Mouse (Mus musculus): ENCODE data around the gene 6430550D23Rik. TPM values are rescaled to one million over a fixed set of nuclear protein-coding genes. Genes with fewer than 3 reads are reported as not detected.

The 6430550D23Rik gene
- polyA plus RNA-seq, 1 experiment: 0.84 TPM

DNA sequence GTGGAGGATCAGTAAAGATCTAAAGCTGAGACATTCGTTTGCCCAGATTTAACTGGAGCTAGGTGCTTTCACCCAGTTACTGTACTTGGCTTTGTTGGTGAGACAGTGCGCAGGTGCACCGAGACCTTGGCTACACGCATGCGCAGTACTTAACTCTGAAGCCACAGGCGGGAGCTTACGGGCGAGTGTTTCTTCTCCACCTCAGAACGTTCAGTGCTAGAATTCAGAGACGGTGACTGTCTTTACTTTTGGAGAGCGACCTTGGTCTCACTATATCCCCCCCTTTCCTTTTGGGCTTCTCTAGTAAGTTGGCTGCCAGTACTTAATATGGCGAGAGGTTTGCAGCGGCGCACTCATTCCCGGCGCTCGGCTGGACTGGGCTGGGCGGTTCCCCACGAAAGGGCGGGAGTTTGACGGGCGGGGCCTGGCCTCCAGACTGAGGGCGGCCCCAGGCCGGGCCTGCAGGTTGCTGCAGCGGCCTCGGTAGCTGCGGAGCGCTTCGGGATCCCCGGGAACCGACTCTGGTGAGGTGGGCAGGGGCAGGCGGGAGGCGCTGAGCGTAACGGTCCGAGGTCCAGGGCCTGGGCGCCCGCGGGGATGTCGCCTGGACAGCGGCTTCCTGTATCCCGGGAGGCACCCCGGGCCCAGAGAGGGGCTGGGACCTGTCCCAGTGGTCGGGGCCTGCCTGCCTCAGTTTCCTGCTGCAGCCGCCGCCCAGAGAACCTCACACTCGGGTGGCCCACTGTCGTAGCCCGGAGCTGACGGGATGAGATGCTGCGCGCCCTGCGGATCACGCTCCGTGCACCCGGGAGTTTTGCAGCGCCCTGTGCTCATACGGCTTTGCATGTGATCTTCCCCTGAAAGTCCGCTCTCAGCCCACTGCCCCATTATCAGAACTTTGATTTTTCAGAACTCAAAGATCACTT is 51.4 kb downstream of the 6430550D23Rik start, which contains the start of gene Cep250:
Cep250 (plus strand) TSS at position 325 of the 926 bp plus-strand sequence.
- Histone ChIP-seq H3K4me3 (ENCODE audit: extremely low read depth, insufficient read depth, insufficient read length) (peak within 1 kb of the TSS; percentile 64), H3K4me1 (ENCODE audit: control insufficient read depth, insufficient read depth, insufficient read length) (no peaks in the 10 kb centered on the region), H3K27me3 (ENCODE audit: control insufficient read depth, insufficient read depth, low read length) (no peaks in the 10 kb centered on the region), H3K36me3 (ENCODE audit: control insufficient read depth, insufficient read depth, low read length) (no peaks in the 10 kb centered on the region), H3K27ac (ENCODE audit: insufficient read depth, low read length) (peak within 1 kb of the TSS; percentile 90)
- WGBS: under 1% methylated on average over 59 of the region's 59 CpGs
- TF ChIP-seq POLR2A (IDR thresholded peaks at IDR 0.05; ENCODE audit: low read depth, low read length): peak; percentile 38
- TF ChIP-seq CTCF (IDR thresholded peaks at IDR 0.05; ENCODE audit: extremely low read depth, insufficient read depth, insufficient read length, insufficient replicate concordance): no peak
- DNase-seq (ENCODE audit: low read depth in 1 of 2, low spot score in 2 of 2): peak; percentile 83 to 85

DNA sequence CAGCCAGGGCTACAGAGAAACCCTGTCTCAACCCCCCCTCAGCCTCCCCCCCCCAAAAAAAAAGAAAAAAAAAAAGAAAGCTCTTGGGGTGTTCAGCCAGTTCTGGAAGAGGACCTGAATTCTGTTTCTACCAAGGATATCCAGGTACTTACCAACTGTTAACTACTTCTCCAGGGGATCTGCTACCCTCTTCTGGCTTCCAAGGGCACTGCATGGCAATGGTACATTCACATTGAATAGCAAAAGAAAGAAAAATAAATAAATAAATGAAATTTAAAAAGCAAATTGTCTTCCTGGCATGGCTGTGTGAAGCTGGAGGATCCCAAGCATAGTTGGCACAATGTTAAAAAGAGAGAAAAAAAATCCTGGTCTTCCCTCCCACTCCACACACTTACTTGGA is 55.8 kb downstream of the 6430550D23Rik start:
- Histone ChIP-seq H3K27me3 (ENCODE audit: control insufficient read depth, insufficient read depth, low read length) (no peaks in the 10 kb centered on the region), H3K4me3 (ENCODE audit: extremely low read depth, insufficient read depth, insufficient read length) (no peak overlapping the region), H3K4me1 (ENCODE audit: control insufficient read depth, insufficient read depth, insufficient read length) (no peaks in the 10 kb centered on the region), H3K27ac (ENCODE audit: insufficient read depth, low read length) (no peak overlapping the region), H3K36me3 (ENCODE audit: control insufficient read depth, insufficient read depth, low read length) (no peaks in the 10 kb centered on the region)
- TF ChIP-seq POLR2A (IDR thresholded peaks at IDR 0.05; ENCODE audit: low read depth, low read length) (no peak), CTCF (IDR thresholded peaks at IDR 0.05; ENCODE audit: extremely low read depth, insufficient read depth, insufficient read length, insufficient replicate concordance) (no peak)
- DNase-seq (ENCODE audit: low read depth in 1 of 2, low spot score in 2 of 2): peak in 1 of 2 experiments; percentile 37

DNA sequence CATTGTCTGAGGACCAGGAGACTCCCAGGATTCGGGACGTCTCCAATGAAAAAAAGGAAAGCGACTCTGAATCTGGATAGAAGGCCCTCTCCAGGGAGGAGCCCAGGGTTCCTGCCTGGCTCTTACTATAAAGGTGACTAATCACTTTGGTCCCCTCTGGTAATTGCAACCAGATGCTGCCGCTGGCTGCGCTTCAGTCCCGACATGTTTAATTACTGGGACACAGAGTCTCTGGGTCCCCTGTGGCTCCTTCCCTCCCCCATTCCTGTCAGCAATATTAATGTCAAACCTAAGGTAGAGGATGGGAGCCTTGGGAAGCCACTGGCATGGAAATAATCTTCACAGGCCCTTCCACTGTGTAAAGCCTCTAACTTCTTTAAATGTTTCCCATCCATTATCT is 58.4 kb downstream of the 6430550D23Rik start:
- DNase-seq (ENCODE audit: low read depth in 1 of 2, low spot score in 2 of 2): no peak
- no peaks in the 10 kb centered on the region for H3K4me1 ChIP-seq (ENCODE audit: control insufficient read depth, insufficient read depth, insufficient read length)
- TF ChIP-seq CTCF (IDR thresholded peaks at IDR 0.05; ENCODE audit: extremely low read depth, insufficient read depth, insufficient read length, insufficient replicate concordance) (no peak), POLR2A (IDR thresholded peaks at IDR 0.05; ENCODE audit: low read depth, low read length) (no peak)
- no peak overlapping the region for H3K27ac ChIP-seq (ENCODE audit: insufficient read depth, low read length)
- H3K4me3 ChIP-seq (ENCODE audit: extremely low read depth, insufficient read depth, insufficient read length): no peak overlapping the region
- H3K27me3 ChIP-seq (ENCODE audit: control insufficient read depth, insufficient read depth, low read length): no peaks in the 10 kb centered on the region
- WGBS: 75% methylated on average over 6 of the region's 6 CpGs
- H3K36me3 ChIP-seq (ENCODE audit: control insufficient read depth, insufficient read depth, low read length): no peaks in the 10 kb centered on the region

DNA sequence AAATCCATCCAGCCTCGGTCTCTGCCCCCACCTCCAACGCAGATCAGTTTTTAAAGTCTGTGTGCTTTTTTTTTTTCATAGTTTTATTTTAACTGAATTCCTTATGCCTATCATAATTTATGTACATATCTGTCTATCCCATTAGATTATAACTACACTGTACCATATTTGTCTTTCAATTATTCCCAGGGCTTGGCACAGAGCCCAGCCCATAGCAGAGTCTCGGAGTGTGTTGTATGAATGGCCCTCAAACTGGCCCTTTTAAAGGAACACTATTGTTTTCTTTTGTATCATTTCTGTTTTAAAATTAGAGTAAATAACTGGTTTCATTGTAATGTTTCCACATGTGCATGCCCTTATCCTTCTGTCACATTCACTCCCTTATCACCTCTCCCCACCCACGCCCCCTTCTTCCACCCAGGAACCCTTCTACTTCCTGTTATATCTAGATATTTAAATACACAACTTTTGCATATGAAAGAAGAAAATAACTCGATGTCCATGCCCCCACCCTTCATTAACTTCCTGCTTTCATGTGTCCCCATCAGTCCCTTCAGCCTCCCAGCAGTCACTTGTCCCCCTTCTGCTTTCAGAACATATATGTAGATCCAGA is 60.3 kb downstream of the 6430550D23Rik start:
- Histone ChIP-seq H3K4me3 (ENCODE audit: extremely low read depth, insufficient read depth, insufficient read length) (no peak overlapping the region), H3K36me3 (ENCODE audit: control insufficient read depth, insufficient read depth, low read length) (no peaks in the 10 kb centered on the region), H3K4me1 (ENCODE audit: control insufficient read depth, insufficient read depth, insufficient read length) (no peaks in the 10 kb centered on the region), H3K27ac (ENCODE audit: insufficient read depth, low read length) (no peak overlapping the region), H3K27me3 (ENCODE audit: control insufficient read depth, insufficient read depth, low read length) (no peaks in the 10 kb centered on the region)
- no peak for TF ChIP-seq POLR2A (IDR thresholded peaks at IDR 0.05; ENCODE audit: low read depth, low read length)
- TF ChIP-seq CTCF (IDR thresholded peaks at IDR 0.05; ENCODE audit: extremely low read depth, insufficient read depth, insufficient read length, insufficient replicate concordance): no peak
- WGBS: 49% methylated on average over 5 of the region's 5 CpGs
- DNase-seq (ENCODE audit: low read depth in 1 of 2, low spot score in 2 of 2): no peak

DNA sequence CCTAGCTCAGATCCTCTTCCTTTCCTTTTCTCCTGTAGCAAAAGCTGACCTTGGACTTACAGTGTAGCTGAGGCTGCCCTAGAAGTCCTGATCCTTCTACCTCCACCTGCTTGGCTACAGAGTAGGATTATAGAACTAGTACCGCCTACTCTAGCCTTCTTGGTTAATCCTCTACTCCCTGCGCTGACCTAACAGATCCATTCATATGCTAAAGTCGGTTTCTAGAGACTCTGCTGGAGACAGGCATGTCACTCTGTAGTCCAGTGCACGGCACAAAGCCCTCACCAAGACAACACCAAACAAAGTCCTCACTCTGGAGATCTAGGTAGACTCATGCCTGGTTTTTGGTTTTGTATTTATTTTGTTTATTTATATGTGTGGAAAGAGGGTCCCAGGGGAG is 61.3 kb downstream of the 6430550D23Rik start:
- Histone ChIP-seq H3K36me3 (ENCODE audit: control insufficient read depth, insufficient read depth, low read length) (no peaks in the 10 kb centered on the region), H3K4me3 (ENCODE audit: extremely low read depth, insufficient read depth, insufficient read length) (no peak overlapping the region), H3K27me3 (ENCODE audit: control insufficient read depth, insufficient read depth, low read length) (no peaks in the 10 kb centered on the region), H3K4me1 (ENCODE audit: control insufficient read depth, insufficient read depth, insufficient read length) (no peaks in the 10 kb centered on the region), H3K27ac (ENCODE audit: insufficient read depth, low read length) (no peak overlapping the region)
- 70% methylated on average over 4 of the region's 4 CpGs for WGBS
- TF ChIP-seq CTCF (IDR thresholded peaks at IDR 0.05; ENCODE audit: extremely low read depth, insufficient read depth, insufficient read length, insufficient replicate concordance): no peak
- TF ChIP-seq POLR2A (IDR thresholded peaks at IDR 0.05; ENCODE audit: low read depth, low read length): no peak
- no peak for DNase-seq (ENCODE audit: low read depth in 1 of 2, low spot score in 2 of 2)

DNA sequence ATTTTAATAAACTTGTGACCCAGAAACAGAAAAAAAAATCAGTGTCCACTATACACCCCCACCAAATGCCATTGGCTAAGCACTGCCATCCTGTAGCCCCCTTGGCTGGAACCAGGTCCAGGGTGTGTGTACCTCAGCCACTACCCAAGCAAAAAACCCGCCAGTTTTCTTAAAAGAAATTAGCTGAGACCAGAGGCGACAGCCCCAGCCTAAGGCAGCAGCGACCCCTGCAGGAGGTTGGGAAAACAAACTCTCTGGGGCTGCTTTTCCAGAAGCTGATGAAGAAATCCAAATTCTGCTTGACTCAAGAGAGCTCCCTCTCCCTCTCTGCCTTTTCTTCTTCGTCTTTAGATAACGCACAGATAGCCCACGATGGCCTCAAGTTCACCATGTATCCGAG is 61.7 kb downstream of the 6430550D23Rik start:
- no peaks in the 10 kb centered on the region for H3K4me1 ChIP-seq (ENCODE audit: control insufficient read depth, insufficient read depth, insufficient read length)
- no peaks in the 10 kb centered on the region for H3K27me3 ChIP-seq (ENCODE audit: control insufficient read depth, insufficient read depth, low read length)
- H3K36me3 ChIP-seq (ENCODE audit: control insufficient read depth, insufficient read depth, low read length): no peaks in the 10 kb centered on the region
- H3K4me3 ChIP-seq (ENCODE audit: extremely low read depth, insufficient read depth, insufficient read length): no peak overlapping the region
- TF ChIP-seq POLR2A (IDR thresholded peaks at IDR 0.05; ENCODE audit: low read depth, low read length) (no peak), CTCF (IDR thresholded peaks at IDR 0.05; ENCODE audit: extremely low read depth, insufficient read depth, insufficient read length, insufficient replicate concordance) (peak; percentile 73; the same call in 1 of the 2 replicates)
- 6% methylated on average over 7 of the region's 7 CpGs for WGBS
- peak in 1 of 2 experiments; percentile 33 for DNase-seq (ENCODE audit: low read depth in 1 of 2, low spot score in 2 of 2)
- no peak overlapping the region for H3K27ac ChIP-seq (ENCODE audit: insufficient read depth, low read length)

Measured in spleen, adult 2 months (tissue).